Mouse (Mus musculus) T-cell, adult 2 months (primary cell): ENCODE measurements around the gene Tpk1.

Source experiments
- DNase-seq: peaks from one replicate; pipeline ENCODE4 v3.0.0; 2022; ENCODE audit warnings: low spot score

Tpk1 gene

GRCm38 (mm10) chr6:43665677-43666546 lies at the start of gene Tpk1:
Gene Tpk1, minus strand, starts transcription at chr6:43666278.
- DNase-seq: peak; percentile 92

GRCm38 (mm10) chr6:43702810-43703614 lies 36.9 kb upstream of the Tpk1 start:
- DNase-seq: no peak

GRCm38 (mm10) chr6:43691863-43692262 lies 25.8 kb upstream of the Tpk1 start:
- DNase-seq: no peak

GRCm38 (mm10) chr6:43685985-43686384 lies 19.9 kb upstream of the Tpk1 start:
- DNase-seq: no peak

GRCm38 (mm10) chr6:43682535-43682934 lies 16.5 kb upstream of the Tpk1 start:
- DNase-seq: no peak

- no peak for DNase-seq
Observed at GRCm38 (mm10) chr6:43678689-43679212, 12.7 kb upstream of the Tpk1 start.

GRCm38 (mm10) chr6:43677566-43677965 lies 11.5 kb upstream of the Tpk1 start:
- no peak for DNase-seq

- DNase-seq: no peak
Observed at GRCm38 (mm10) chr6:43676139-43676538, 10.1 kb upstream of the Tpk1 start.

GRCm38 (mm10) chr6:43674986-43675760 lies 9.1 kb upstream of the Tpk1 start:
- no peak for DNase-seq

GRCm38 (mm10) chr6:43670939-43671338 lies 4.9 kb upstream of the Tpk1 start:
- no peak for DNase-seq

GRCm38 (mm10) chr6:43667681-43668080 lies 1.6 kb upstream of the Tpk1 start:
- DNase-seq: no peak

- no peak for DNase-seq
Observed at GRCm38 (mm10) chr6:43666611-43667400, 728 bp upstream of the Tpk1 start.

GRCm38 (mm10) chr6:43661822-43662221 lies 4.3 kb downstream of the Tpk1 start:
- DNase-seq: no peak

- DNase-seq: no peak
Observed at GRCm38 (mm10) chr6:43658290-43658689, 7.8 kb downstream of the Tpk1 start.

GRCm38 (mm10) chr6:43657845-43658244 lies 8.2 kb downstream of the Tpk1 start:
- DNase-seq: no peak

- no peak for DNase-seq
Observed at GRCm38 (mm10) chr6:43654876-43655456, 11.1 kb downstream of the Tpk1 start.

- no peak for DNase-seq
Observed at GRCm38 (mm10) chr6:43649516-43649915, 16.6 kb downstream of the Tpk1 start.

GRCm38 (mm10) chr6:43645674-43646073 lies 20.4 kb downstream of the Tpk1 start:
- DNase-seq: no peak

GRCm38 (mm10) chr6:43645105-43645504 lies 21.0 kb downstream of the Tpk1 start:
- DNase-seq: no peak

GRCm38 (mm10) chr6:43643718-43644117 lies 22.4 kb downstream of the Tpk1 start:
- no peak for DNase-seq

GRCm38 (mm10) chr6:43642375-43642774 lies 23.7 kb downstream of the Tpk1 start:
- no peak for DNase-seq
